Mouse (Mus musculus) left cerebral cortex, adult 2 months (tissue): ENCODE measurements around the gene Pp2d1. TPM values are rescaled to one million over a fixed set of nuclear protein-coding genes. Genes with fewer than 3 reads are reported as not detected.
"Not testable (repeated sequence)": the region's sequence is repeated elsewhere in the genome, so short reads cannot be mapped to it uniquely, and the experiment has no call there.

Source experiments
- DNase-seq, 2 experiments: peaks; one replicate each; pipeline ENCODE4 v3.0.0; 2021 to 2022; ENCODE audit warnings: low spot score in 2 of 2, mixed read lengths in 1 of 2; ENCODE audit errors: extremely low spot score in 1 of 2
- H3K27ac ChIP-seq: fragments of 200-600 bp; 2 replicates; pipeline ENCODE4 v1.8.1; 2022
- H3K4me3 ChIP-seq: fragments of 200-600 bp; 2 replicates; pipeline ENCODE4 v1.8.1; 2022
- CTCF ChIP-seq: fragments of 200-600 bp; IDR thresholded peaks from 2 replicates; pipeline ENCODE4 v1.8.1; 2022; ENCODE audit warnings: antibody characterized with exemption, mild to moderate bottlenecking, moderate library complexity
- intact Hi-C: fragments of 180-260 bp; cut with DNase I; formaldehyde crosslinking; loops from one replicate; pipeline ENCODE4 v1.15.1; 2025
- total RNA-seq, 2 experiments: library from RNA; stranded (reverse); gene quantifications; 2 replicates each; pipeline ENCODE4 v1.2.3; 2021

Pp2d1 gene
- total RNA-seq, 2 experiments from 2014 or later, result not detected

DNA sequence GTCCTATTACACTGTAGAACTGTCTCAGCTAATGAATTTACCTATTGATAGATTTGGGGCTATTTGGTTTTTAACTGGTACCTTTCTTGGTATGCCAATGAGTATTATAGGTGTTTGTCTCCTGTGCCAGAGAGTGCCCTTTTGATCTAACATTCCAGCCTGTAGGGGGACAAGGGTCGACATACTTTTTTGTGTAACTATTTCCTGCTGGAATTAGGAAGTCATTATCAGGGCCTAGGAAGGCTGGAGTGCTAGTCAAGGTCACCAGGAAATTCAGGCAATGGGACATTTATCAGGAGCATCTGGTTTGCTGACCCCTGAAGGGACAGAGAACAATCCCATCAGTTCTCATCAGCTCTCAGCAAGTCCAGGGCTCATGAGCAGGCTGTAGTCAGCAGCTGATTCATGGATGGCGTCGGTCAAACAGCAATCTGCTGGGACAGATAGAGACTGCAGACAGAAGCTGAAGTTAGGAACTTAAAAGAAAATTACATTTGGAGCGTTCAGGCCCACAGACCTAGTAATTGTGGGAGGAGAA lies 33.8 kb upstream of the Pp2d1 start:
- DNase-seq, result no peak
- Histone ChIP-seq H3K4me3 (no peak overlapping the region), H3K27ac (no peak overlapping the region)
- intact Hi-C loops, result no loop called here
- no peak; the same call in 1 of the 2 replicates for TF ChIP-seq CTCF

- H3K4me3 ChIP-seq, intact Hi-C loops, H3K27ac ChIP-seq, DNase-seq: not testable (repeated sequence)
These were observed 31.7 kb upstream of the Pp2d1 start for GRCm38 (mm10) chr17:53570932-53571331.

GRCm38 (mm10) chr17:53570361-53570875 lies 31.2 kb upstream of the Pp2d1 start:
- H3K4me3 ChIP-seq, result no peak overlapping the region
- intact Hi-C loops, result no loop called here
- no peak overlapping the region for H3K27ac ChIP-seq
- no peak for TF ChIP-seq CTCF
- no peak for DNase-seq

DNA sequence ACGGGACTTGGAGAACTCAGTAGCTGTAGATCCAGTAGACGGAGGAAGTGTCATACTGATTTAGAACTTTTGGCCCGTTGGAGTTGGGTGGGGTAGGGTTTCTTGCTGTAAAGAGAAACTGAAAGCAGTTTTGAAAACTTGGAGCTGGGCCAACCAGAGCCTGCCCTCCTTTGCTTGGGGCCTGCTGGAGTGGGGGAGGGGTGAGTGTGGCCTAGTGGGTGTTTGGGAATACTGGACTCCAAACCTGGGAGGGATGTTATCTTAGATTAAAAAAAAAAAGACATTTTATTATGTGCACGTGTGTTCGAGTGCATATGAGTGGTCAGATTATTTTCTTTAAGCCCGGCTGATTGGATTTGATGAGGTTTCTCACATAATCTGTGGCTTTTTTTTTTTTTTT lies 30.6 kb upstream of the Pp2d1 start:
- DNase-seq, result peak in 1 of 2 experiments; percentile 14
- Histone ChIP-seq H3K4me3 (no peak overlapping the region), H3K27ac (no peak overlapping the region)
- TF ChIP-seq CTCF, result no peak
- intact Hi-C loops, result loop anchor here (2.0 to 5.0 kb wide), 3 partner anchors 58 to 119 kb away; partner anchors contain the start of genes Rab5a and Sgo1

GRCm38 (mm10) chr17:53568734-53569386 lies 29.6 kb upstream of the Pp2d1 start:
- DNase-seq, result no peak
- H3K27ac ChIP-seq, result peak overlapping the region; percentile 86
- intact Hi-C loops, result loop anchor here (2.0 to 5.0 kb wide), 3 partner anchors 57 to 120 kb away; partner anchors contain the start of genes Rab5a and Sgo1
- TF ChIP-seq CTCF, result no peak
- peak overlapping the region; percentile 79 for H3K4me3 ChIP-seq

DNA sequence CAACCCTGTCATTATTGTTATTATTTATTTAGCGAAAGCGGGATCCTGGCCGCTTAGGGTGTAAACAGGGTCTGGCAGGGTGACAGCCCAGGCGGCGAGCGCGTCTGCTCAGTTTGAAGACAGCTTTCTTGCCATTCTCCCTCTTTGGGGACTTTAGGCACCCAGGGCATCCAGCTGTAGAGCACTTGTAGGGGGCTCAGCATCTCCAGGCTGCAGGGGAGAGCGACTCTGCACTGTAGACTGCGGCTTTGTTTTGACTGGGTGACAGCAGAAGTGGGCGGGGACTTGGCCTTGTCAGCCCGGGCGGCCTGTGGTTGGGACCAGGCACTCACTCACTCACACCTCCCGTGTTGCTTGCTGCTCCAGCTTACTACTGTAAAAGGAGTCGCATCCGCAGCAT lies 28.9 kb upstream of the Pp2d1 start:
- peak; percentile 49 to 55 for DNase-seq
- Histone ChIP-seq H3K4me3 (peak overlapping the region; percentile 79), H3K27ac (peak overlapping the region; percentile 86)
- TF ChIP-seq CTCF, result no peak
- intact Hi-C loops, result loop anchor here (2.0 to 5.0 kb wide), 3 partner anchors 56 to 121 kb away; partner anchors contain the start of genes Rab5a and Sgo1

GRCm38 (mm10) chr17:53567346-53568101 lies 28.3 kb upstream of the Pp2d1 start:
- Histone ChIP-seq H3K27ac (peak overlapping the region; percentile 86), H3K4me3 (peak overlapping the region; percentile 79)
- TF ChIP-seq CTCF, result peak; percentile 12
- peak; percentile 37 to 39 for DNase-seq
- intact Hi-C loops, result loop anchor here (2.0 to 5.0 kb wide), 3 partner anchors 55 to 121 kb away; partner anchors contain the start of genes Rab5a and Sgo1

GRCm38 (mm10) chr17:53566919-53567345 lies 27.7 kb upstream of the Pp2d1 start:
- intact Hi-C loops, result loop anchor here (5.0 kb wide), 2 partner anchors 55 to 90 kb away; partner anchors contain the start of gene Rab5a
- DNase-seq, result peak; percentile 39 to 61
- Histone ChIP-seq H3K4me3 (peak overlapping the region; percentile 79), H3K27ac (peak overlapping the region; percentile 86)
- TF ChIP-seq CTCF, result peak; percentile 41

DNA sequence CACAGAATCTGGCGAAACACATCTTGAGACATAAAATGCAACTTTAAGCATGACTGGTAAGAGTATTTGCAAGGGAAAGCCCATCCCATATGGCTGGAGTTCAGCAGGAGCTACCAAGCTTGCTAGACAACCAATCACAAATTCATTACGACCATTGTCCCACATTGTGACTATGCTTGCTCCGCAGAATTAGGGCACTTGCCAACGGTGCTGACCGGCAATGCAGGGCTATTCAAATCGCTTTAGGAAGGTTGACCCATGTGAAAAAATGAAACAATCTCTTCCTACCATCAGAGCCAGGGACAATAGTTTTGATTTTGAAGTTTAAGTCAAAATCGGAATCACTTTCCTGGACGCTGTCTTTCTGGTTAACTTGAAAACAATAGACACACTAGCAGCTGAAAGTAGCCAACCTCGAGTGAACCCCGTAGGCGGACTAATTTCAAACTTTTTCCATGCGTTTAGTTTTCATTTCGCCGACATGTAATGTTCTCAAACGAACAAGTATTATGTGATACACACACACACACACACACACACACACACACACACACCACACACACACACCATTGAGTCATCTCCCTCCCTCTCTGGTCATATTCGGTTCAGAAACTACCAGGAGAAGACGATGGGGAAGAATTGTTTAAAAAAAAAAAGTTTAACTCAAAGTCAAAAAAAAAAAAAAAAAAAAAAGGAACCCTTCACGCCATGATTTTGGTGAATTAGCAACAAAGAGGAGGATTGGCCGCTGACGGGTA lies 27.1 kb upstream of the Pp2d1 start, which contains the start of gene Kat2b:
TSS of gene Kat2b (plus strand) at position 701 of the 758 bp plus-strand sequence.
- intact Hi-C loops, result loop anchor here (5.0 kb wide), 2 partner anchors 54 to 89 kb away; partner anchors contain the start of gene Rab5a
- Histone ChIP-seq H3K4me3 (peak within 1 kb of the TSS; percentile 79), H3K27ac (peak within 1 kb of the TSS; percentile 86)
- no peak for TF ChIP-seq CTCF
- no peak for DNase-seq

GRCm38 (mm10) chr17:53564837-53565236 lies 25.6 kb upstream of the Pp2d1 start:
- Histone ChIP-seq H3K4me3 (no peak overlapping the region), H3K27ac (no peak overlapping the region)
- intact Hi-C loops, result loop anchor here (5.0 kb wide), 2 partner anchors 53 to 88 kb away; partner anchors contain the start of gene Rab5a
- no peak for TF ChIP-seq CTCF
- no peak for DNase-seq
